Mouse (Mus musculus) cerebellum, adult 2 months (tissue): ENCODE measurements around the gene Kcng1.
A peak's percentile ranks its signal among the peaks of the same experiment; 100 is the strongest.

Experiments
- CTCF ChIP-seq: fragments of 200-500 bp; IDR thresholded peaks from 2 replicates; pipeline ENCODE4 v1.5.1; 2011; ENCODE audit warnings: low read depth, mild to moderate bottlenecking, control low read depth, low read length, moderate library complexity, borderline replicate concordance; ENCODE audit not compliant: insufficient read depth
- POLR2A ChIP-seq: fragments of 200-500 bp; IDR thresholded peaks from 2 replicates; pipeline ENCODE4 v1.6.1; 2011; ENCODE audit warnings: low read length, control low read depth, borderline replicate concordance; ENCODE audit not compliant: insufficient read depth

- TF ChIP-seq CTCF, result peak; percentile 59; the same call in 1 of the 2 replicates
- TF ChIP-seq POLR2A, result no peak
These were observed 28.8 kb downstream of the Kcng1 start for GRCm38 (mm10) chr2:168252639-168253292.
